10 mouse cellular contexts compared by ENCODE assay signal in genomic region chr4:133199743-133200142, GRCm38 (mm10). TPM values are rescaled to one million over a fixed set of nuclear protein-coding genes. Genes with fewer than 3 reads are reported as not detected.
DNase-seq lines count a peak whose midpoint lies in the region; ATAC-seq and TF ChIP-seq lines count a peak whose summit lies in the region.
"Had no signal": no experiment of that assay in that cellular context is flagged by ENCODE, and none has a peak within 500 bp of the region (broad histone marks: within the 10 kb centered on the region; RNA-seq: fewer than 3 reads in every experiment).

No protein-coding gene starts in this region.

- H3K4me3 ChIP-seq in heart, embryonic 15.5 days: no peak overlapping the region
- H3K4me3 ChIP-seq in midbrain, embryonic 13.5 days (replicated peaks): no peak overlapping the region
- H3K4me3 ChIP-seq in midbrain, postnatal 0 days (ENCODE audit: low read depth, low read length): no peak overlapping the region
- H3K4me3 ChIP-seq in intestine, embryonic 15.5 days (replicated peaks): no peak overlapping the region
- H3K4me3 ChIP-seq in stomach, postnatal 0 days (ENCODE audit: low read depth, low read length): no peak overlapping the region

- peaks cover 14% of the 10 kb centered on the region; the same call in 1 of the 2 replicates for H3K36me3 ChIP-seq in heart, embryonic 15.5 days
- peaks cover 17% of the 10 kb centered on the region for H3K36me3 ChIP-seq in midbrain, embryonic 13.5 days
- peaks cover 7% of the 10 kb centered on the region for H3K36me3 ChIP-seq in midbrain, postnatal 0 days (ENCODE audit: insufficient read depth, low read length)
- H3K36me3 ChIP-seq in intestine, embryonic 15.5 days: 0 out of 2 replicates have a peak, but pooled peaks cover under 1% of the 10 kb centered on the region
- H3K36me3 ChIP-seq in stomach, postnatal 0 days (ENCODE audit: control insufficient read depth, insufficient read depth, low read length): peaks cover 11% of the 10 kb centered on the region; the same call in 1 of the 2 replicates

- no peak for ATAC-seq in heart, embryonic 15.5 days (replicated peaks; ENCODE audit: insufficient number of reproducible peaks, insufficient read depth, low FRiP score, low read depth)
- no peak for ATAC-seq in midbrain, embryonic 13.5 days
- ATAC-seq in midbrain, postnatal 0 days (ENCODE audit: low FRiP score): no peak
- ATAC-seq in intestine, embryonic 15.5 days: no peak
- ATAC-seq in stomach, postnatal 0 days (ENCODE audit: low FRiP score, low TSS enrichment): no peak

- no peak for TF ChIP-seq CTCF in midbrain, postnatal 0 days (IDR thresholded peaks at IDR 0.05)
- no peak for TF ChIP-seq CTCF in stomach, postnatal 0 days (IDR thresholded peaks at IDR 0.05; ENCODE audit: low read depth)

- no peaks in the 10 kb centered on the region for H3K27me3 ChIP-seq in heart, embryonic 15.5 days
- no peaks in the 10 kb centered on the region for H3K27me3 ChIP-seq in midbrain, embryonic 13.5 days
- H3K27me3 ChIP-seq in midbrain, postnatal 0 days (ENCODE audit: insufficient read depth, low read length): no peaks in the 10 kb centered on the region
- no peaks in the 10 kb centered on the region for H3K27me3 ChIP-seq in intestine, embryonic 15.5 days (replicated peaks)
- no peaks in the 10 kb centered on the region for H3K27me3 ChIP-seq in stomach, postnatal 0 days (ENCODE audit: control insufficient read depth, insufficient read depth, low read length)

- DNase-seq in heart, postnatal 36 days: no peak
- DNase-seq in midbrain, postnatal 0 days (ENCODE audit: low spot score): no peak
- no peak for DNase-seq in stomach, postnatal 0 days (ENCODE audit: low spot score)
- no peak for DNase-seq in left cerebral cortex, adult 11 months (ENCODE audit: low spot score)
- DNase-seq: thymus, postnatal 14 days had no signal

- no peaks in the 10 kb centered on the region for H3K9me3 ChIP-seq in heart, embryonic 15.5 days (replicated peaks)
- H3K9me3 ChIP-seq in midbrain, embryonic 13.5 days: no peaks in the 10 kb centered on the region
- no peaks in the 10 kb centered on the region for H3K9me3 ChIP-seq in midbrain, postnatal 0 days (ENCODE audit: low read length)
- H3K9me3 ChIP-seq in intestine, embryonic 15.5 days: no peaks in the 10 kb centered on the region
- H3K9me3 ChIP-seq in stomach, postnatal 0 days (ENCODE audit: control insufficient read depth, low read length): no peaks in the 10 kb centered on the region
- H3K9me3 ChIP-seq: G1E had no signal

- intact Hi-C loops in heart, postnatal 36 days (cut with DNase I): no loop called here

- WGBS in heart, embryonic 15.5 days: 52% methylated on average over 6 of the region's 6 CpGs
- WGBS in midbrain, embryonic 13.5 days: 77% methylated on average over 6 of the region's 6 CpGs
- 70% methylated on average over 6 of the region's 6 CpGs for WGBS in midbrain, postnatal 0 days
- 69% methylated on average over 6 of the region's 6 CpGs for WGBS in intestine, embryonic 15.5 days
- WGBS in stomach, postnatal 0 days: 58% methylated on average over 6 of the region's 6 CpGs

- peaks cover 67% of the 10 kb centered on the region for H3K4me1 ChIP-seq in heart, embryonic 15.5 days (replicated peaks)
- peaks cover 74% of the 10 kb centered on the region for H3K4me1 ChIP-seq in midbrain, embryonic 13.5 days (replicated peaks)
- peaks cover 19% of the 10 kb centered on the region for H3K4me1 ChIP-seq in midbrain, postnatal 0 days (ENCODE audit: insufficient read depth, low read length)
- peaks cover 60% of the 10 kb centered on the region for H3K4me1 ChIP-seq in intestine, embryonic 15.5 days (replicated peaks)
- peaks cover 16% of the 10 kb centered on the region for H3K4me1 ChIP-seq in stomach, postnatal 0 days (replicated peaks; ENCODE audit: control insufficient read depth, insufficient read depth)

- 0 out of 2 replicates have a peak overlapping the region, but pooled peaks have one; percentile 14 for H3K4me2 ChIP-seq in heart, embryonic 15.5 days
- H3K4me2 ChIP-seq in midbrain, embryonic 13.5 days (replicated peaks): no peak overlapping the region
- H3K4me2 ChIP-seq in midbrain, postnatal 0 days (ENCODE audit: low read depth, low read length, poor library complexity, severe bottlenecking): no peak overlapping the region
- 0 out of 2 replicates have a peak overlapping the region, but pooled peaks have one; percentile 15 for H3K4me2 ChIP-seq in intestine, embryonic 15.5 days (replicated peaks)
- no peak overlapping the region; the same call in 1 of the 2 replicates for H3K4me2 ChIP-seq in stomach, postnatal 0 days (replicated peaks; ENCODE audit: low read depth)

- no peak for TF ChIP-seq EP300 in stomach, postnatal 0 days (optimal IDR thresholded peaks at IDR 0.05)

- no peak overlapping the region for H3K9ac ChIP-seq in heart, embryonic 15.5 days
- no peak overlapping the region for H3K9ac ChIP-seq in midbrain, embryonic 13.5 days (replicated peaks)
- H3K9ac ChIP-seq in midbrain, postnatal 0 days (replicated peaks; ENCODE audit: low read length, poor library complexity, severe bottlenecking): no peak overlapping the region
- H3K9ac ChIP-seq in intestine, embryonic 15.5 days: no peak overlapping the region
- H3K9ac ChIP-seq in stomach, postnatal 0 days (ENCODE audit: low read length): 0 out of 2 replicates have a peak overlapping the region, but pooled peaks have one; percentile 38

- peak overlapping the region; percentile 80 for H3K27ac ChIP-seq in heart, embryonic 15.5 days
- peak overlapping the region; percentile 35; the same call in 1 of the 2 replicates for H3K27ac ChIP-seq in midbrain, embryonic 13.5 days
- H3K27ac ChIP-seq in midbrain, postnatal 0 days (ENCODE audit: low read depth, low read length): no peak overlapping the region; the same call in 1 of the 2 replicates
- peak overlapping the region; percentile 77 for H3K27ac ChIP-seq in intestine, embryonic 15.5 days
- peak overlapping the region; percentile 82 for H3K27ac ChIP-seq in stomach, postnatal 0 days (replicated peaks)

RNA-seq across cellular contexts. Expression of gene Cd164l2, which starts 12.2 kb away (rescaled TPM):
- polyA plus RNA-seq in heart, embryonic 15.5 days (2015; fragmentation: Nextera tagmentation; extraction: Ambion mirVana): 0.28 and 1.7 TPM in 2 replicates
- total RNA-seq in heart, postnatal 36 days (2021): under 1 TPM in 1 of 2 experiments, not detected in 1; 0.51 TPM
- polyA plus RNA-seq in midbrain, embryonic 13.5 days (2015; fragmentation: Nextera tagmentation; extraction: Ambion mirVana): 0.67 and 1.3 TPM in 2 replicates
- total RNA-seq in midbrain, postnatal 0 days (2014; rRNA removed): 3.9 and 5.9 TPM in 2 replicates
- 10.6 and 11.0 TPM in 2 replicates for polyA plus RNA-seq in midbrain, postnatal 0 days (2015; fragmentation: Nextera tagmentation; extraction: Ambion mirVana)
- polyA plus RNA-seq in intestine, embryonic 15.5 days (2015; fragmentation: Nextera tagmentation; extraction: Ambion mirVana): 2.7 and 2.8 TPM in 2 replicates
- 5.3 and 6.5 TPM in 2 replicates for polyA plus RNA-seq in stomach, postnatal 0 days (2015; fragmentation: Nextera tagmentation; extraction: Ambion mirVana)
- total RNA-seq: G1E; megakaryocyte progenitor cell, adult 5-6 weeks had no signal
- polyA plus RNA-seq: G1E had no signal

RNA-seq across cellular contexts. Expression of gene Gpr3, which starts 12.6 kb away (rescaled TPM):
- 0.05 and 0.34 TPM in 2 replicates for polyA plus RNA-seq in heart, embryonic 15.5 days (2015; fragmentation: Nextera tagmentation; extraction: Ambion mirVana)
- under 1 TPM in 1 of 2 experiments, not detected in 1; 0.16 TPM for total RNA-seq in heart, postnatal 36 days (2021)
- 0.22 and 0.67 TPM in 2 replicates for polyA plus RNA-seq in midbrain, embryonic 13.5 days (2015; fragmentation: Nextera tagmentation; extraction: Ambion mirVana)
- 3.2 and 10.8 TPM in 2 replicates for total RNA-seq in midbrain, postnatal 0 days (2014; rRNA removed)
- polyA plus RNA-seq in midbrain, postnatal 0 days (2015; fragmentation: Nextera tagmentation; extraction: Ambion mirVana): 3.9 and 4.5 TPM in 2 replicates
- polyA plus RNA-seq in intestine, embryonic 15.5 days (2015; fragmentation: Nextera tagmentation; extraction: Ambion mirVana): 0.06 and 0.14 TPM in 2 replicates
- 0.11 and 0.19 TPM in 2 replicates for polyA plus RNA-seq in stomach, postnatal 0 days (2015; fragmentation: Nextera tagmentation; extraction: Ambion mirVana)

RNA-seq across cellular contexts. Expression of gene Map3k6, which starts 40.9 kb away (rescaled TPM):
- polyA plus RNA-seq in heart, embryonic 15.5 days (2015; fragmentation: Nextera tagmentation; extraction: Ambion mirVana): 2.9 and 3.4 TPM in 2 replicates
- 10 to 100 TPM; 15.5 to 20.1 TPM for total RNA-seq in heart, postnatal 36 days (2021)
- 0.79 and 2.3 TPM in 2 replicates for polyA plus RNA-seq in midbrain, embryonic 13.5 days (2015; fragmentation: Nextera tagmentation; extraction: Ambion mirVana)
- total RNA-seq in midbrain, postnatal 0 days (2014; rRNA removed): 7.6 and 8.3 TPM in 2 replicates
- 2.8 and 4.1 TPM in 2 replicates for polyA plus RNA-seq in midbrain, postnatal 0 days (2015; fragmentation: Nextera tagmentation; extraction: Ambion mirVana)
- polyA plus RNA-seq in intestine, embryonic 15.5 days (2015; fragmentation: Nextera tagmentation; extraction: Ambion mirVana): 3.0 and 3.2 TPM in 2 replicates
- polyA plus RNA-seq in stomach, postnatal 0 days (2015; fragmentation: Nextera tagmentation; extraction: Ambion mirVana): 17.6 and 21.5 TPM in 2 replicates

Comparison
In these comparisons a context has a peak if more than half of its experiments do, and no peak if none do; other contexts are left out.
1. H3K4me2 ChIP-seq: peak in heart, embryonic 15.5 days (single experiment) and intestine, embryonic 15.5 days (single experiment); none in midbrain, embryonic 13.5 days (single experiment), midbrain, postnatal 0 days (single experiment) and stomach, postnatal 0 days (single experiment).